Mouse (Mus musculus) left cerebral cortex, postnatal 4 days (tissue): Measurements from ENCODE around the gene Olfr645. TPM values are rescaled to one million over a fixed set of nuclear protein-coding genes. Genes with fewer than 3 reads are reported as not detected.

Source experiments
- DNase-seq: peaks from one replicate; pipeline ENCODE4 v3.0.0-alpha.2; 2022
- intact Hi-C: fragments of 180-260 bp; cut with DNase I; formaldehyde crosslinking; loops from one replicate; pipeline ENCODE4 v1.15.1; 2025
- total RNA-seq, 2 experiments: library from RNA; stranded (reverse); gene quantifications; 2 replicates each; pipeline ENCODE4 v1.2.3; 2021

The Olfr645 gene
- not detected for total RNA-seq

DNA sequence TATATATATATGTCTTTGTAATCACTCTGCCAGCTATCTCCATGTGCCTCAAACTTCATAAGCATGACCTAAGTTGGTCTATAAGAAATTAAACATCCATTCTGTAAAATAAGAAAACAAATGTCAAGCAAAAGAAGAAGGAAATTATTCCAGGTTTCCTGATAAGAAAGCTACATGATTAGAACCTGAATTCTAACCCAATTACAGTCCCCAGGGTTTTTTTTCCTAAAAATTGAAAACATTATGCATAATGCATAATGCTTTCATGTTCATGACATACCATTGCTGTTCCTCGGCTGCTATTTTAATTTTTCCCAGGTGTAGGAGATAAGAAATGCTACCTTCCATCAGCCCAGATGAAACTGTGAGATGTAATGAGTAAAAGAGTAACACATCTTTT lies at the start of gene Olfr645:
Gene Olfr645 (minus strand): TSS at position 101 of the 400 bp plus-strand sequence.
- intact Hi-C loops, result no loop called here
- no peak for DNase-seq

DNA sequence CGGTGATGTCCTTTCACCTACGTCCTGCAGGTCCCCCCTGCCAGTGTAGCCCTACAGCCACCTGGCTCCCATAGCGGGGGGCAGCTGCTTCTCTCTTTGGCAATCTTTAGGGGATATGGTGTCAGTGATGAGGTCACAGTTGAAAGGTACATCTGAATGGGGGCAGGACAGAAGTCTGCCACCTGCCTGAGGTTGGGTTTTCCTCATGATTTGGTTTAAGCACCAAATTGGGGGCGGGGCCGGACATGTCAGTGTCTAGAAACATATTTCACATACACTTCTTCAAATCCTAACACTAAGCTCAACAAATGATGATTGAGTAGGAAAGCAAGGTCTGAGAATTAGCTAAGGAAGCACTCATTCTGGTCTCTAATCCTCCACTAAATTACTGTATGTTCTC lies 44.5 kb upstream of the Olfr645 start, which contains the start of gene Ubqln5:
Gene Ubqln5 (minus strand): TSS at position 101 of the 400 bp plus-strand sequence.
- intact Hi-C loops, result no loop called here

DNA sequence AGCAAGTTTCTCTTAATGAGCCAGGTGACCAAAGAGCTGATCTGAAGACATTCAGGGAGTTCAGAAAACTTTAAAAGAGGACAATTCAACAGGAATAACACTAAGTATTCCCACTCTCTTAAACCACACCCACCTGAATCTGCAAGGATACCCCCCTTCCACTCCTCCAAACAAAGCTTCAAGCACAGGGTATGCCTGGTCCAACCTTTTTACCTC lies 19.4 kb upstream of the Olfr645 start, which contains the start of gene Olfr646:
Gene Olfr646 (plus strand): TSS at position 117 of the 216 bp plus-strand sequence.
- DNase-seq, result no peak
- intact Hi-C loops, result no loop called here

More for the DNA sequence above, 44.5 kb upstream of the Olfr645 start, which contains the start of gene Ubqln5:
- no peak for DNase-seq

DNA sequence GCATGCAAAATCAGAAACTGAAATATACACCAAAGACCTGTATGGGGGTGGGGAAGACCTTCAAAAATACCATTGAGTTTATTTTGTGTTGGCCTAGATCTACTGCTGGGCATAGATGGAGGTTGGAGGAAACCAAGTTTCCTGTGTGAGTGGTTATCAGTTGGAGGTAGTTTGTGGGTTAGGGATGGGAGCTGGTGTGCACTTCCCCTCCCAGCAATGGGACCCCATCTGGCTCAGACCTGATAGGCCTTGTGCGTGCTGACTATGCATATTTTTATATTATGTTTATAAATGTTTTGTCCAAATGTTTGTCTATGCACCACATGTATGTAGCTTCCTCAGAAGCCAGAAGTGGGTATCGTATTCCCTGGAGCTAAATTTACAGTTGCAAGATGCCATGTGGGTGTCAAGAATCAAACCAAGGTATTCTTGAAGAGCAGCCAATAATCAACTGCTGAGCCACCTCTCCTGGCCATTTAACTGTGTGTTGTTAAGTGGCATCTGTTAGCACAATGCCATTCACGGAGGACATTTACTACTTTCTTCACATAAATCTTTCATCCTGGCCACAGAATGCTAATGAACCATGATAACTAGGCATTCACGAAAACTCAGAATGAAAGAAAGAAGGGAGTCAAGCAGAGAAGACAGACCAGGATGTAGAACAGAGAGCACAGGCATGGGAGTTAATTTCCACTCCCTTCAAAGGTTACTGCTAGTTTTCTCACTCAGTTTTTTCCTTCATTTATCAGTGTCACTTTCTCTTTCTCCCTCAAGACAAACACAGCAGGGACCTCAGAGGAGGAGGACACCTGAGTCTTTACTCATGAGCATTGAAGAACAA lies 18.9 kb upstream of the Olfr645 start:
- no peak for DNase-seq
- intact Hi-C loops, result no loop called here

DNA sequence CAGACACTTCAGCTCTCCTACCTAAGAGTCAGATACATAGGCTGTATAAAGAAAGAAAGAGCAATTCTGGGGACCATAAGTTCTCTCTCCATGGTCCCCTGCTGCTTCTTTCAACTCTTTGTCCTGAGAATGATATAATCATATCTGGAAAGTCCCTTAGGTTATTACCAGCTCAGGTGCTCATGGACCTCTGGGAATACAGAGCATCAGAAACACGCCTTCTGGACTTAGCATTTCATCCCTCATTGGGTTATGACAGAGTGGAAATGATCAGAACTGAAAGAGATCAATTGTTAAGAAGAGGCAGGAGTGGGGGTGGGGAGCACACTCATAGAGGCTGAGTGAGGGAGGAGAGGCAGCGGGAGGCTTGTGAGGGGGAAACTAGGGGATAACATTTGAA lies 13.5 kb downstream of the Olfr645 start, which contains the start of gene Olfr644:
Gene Olfr644 (minus strand): TSS at position 101 of the 400 bp plus-strand sequence.
- intact Hi-C loops, result no loop called here
- DNase-seq, result no peak

DNA sequence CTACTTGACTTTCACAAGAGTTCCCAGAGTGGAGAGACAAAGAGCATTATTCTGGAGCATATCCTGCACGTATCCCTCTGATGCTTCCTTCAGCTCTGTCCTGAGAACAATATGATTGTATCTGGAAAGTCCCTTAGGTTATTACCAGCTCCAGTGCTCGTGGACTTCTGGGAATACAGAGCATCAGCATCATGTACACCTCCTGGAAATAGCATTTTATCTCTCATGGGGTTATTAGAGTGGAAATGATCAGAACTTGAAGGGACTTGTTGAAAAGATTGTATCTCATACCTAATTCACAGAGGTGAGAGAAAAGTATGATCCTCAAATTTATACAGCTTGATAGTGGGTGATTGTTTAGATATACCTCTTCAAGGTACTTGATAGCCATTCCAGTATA lies 23.9 kb downstream of the Olfr645 start, which contains the start of gene 4930516K23Rik:
Gene 4930516K23Rik (minus strand): TSS at position 101 of the 400 bp plus-strand sequence.
- intact Hi-C loops, result no loop called here
- DNase-seq, result no peak

DNA sequence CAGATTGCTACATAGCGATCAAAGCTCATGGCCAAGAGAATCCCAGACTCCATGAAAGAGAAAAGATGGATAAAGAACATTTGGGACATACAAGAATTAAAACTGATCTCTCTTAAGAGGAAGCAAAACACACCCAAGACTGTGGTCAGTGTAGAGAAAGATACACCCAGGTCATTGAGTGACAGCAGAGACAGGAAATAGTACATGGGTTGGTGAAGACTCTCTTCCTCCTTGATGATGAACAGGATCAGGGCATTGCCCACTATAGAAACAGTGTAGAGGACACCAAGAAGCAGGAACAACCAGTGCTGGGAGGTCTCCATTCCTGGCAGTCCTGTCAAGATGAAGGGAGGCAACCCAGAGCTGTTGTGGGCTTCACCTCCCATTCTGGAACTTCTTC lies 26.1 kb downstream of the Olfr645 start:
- no peak for DNase-seq
- intact Hi-C loops, result no loop called here

DNA sequence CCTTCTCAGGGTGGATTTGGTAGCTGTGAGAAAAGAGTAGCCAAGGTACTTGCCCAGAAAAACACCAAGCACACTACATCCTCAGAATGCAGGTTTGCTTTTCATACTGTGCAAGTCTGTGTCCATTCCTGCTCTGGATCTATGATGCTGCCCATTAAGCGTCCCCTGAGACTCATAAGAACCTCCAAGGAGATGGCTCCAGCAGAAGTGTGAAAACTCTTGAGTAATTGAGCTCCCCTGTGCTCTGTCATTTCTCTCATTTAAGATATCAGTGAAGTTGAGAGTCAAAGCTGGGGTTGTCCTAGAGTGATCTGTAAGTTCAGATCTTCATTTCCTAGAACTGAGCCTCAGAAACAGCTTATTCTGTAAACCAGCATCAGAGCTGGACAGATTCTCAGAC lies 32.7 kb downstream of the Olfr645 start, which contains the start of gene Olfr642:
Gene Olfr642 (minus strand): TSS at position 101 of the 400 bp plus-strand sequence.
- intact Hi-C loops, result no loop called here
- no peak for DNase-seq

DNA sequence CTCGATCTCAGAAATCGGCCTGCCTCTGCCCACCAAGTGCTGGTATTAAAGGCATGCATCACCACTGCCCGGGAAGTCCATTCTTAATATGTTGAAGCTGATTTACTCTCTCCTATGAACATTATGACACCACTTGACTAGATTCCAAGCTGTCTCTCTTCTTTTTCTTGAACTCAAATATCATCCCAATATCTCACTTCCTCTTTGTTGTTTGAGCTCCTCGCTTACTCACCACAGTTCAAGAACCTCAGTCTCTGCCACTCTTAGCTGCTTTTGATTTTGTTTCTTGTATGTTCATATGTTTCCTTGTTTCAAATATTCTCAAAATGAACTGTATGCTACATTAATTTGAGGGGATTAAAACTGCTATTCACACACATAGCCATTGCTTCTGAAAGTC lies 34.5 kb downstream of the Olfr645 start:
- intact Hi-C loops, result no loop called here
- DNase-seq, result no peak

DNA sequence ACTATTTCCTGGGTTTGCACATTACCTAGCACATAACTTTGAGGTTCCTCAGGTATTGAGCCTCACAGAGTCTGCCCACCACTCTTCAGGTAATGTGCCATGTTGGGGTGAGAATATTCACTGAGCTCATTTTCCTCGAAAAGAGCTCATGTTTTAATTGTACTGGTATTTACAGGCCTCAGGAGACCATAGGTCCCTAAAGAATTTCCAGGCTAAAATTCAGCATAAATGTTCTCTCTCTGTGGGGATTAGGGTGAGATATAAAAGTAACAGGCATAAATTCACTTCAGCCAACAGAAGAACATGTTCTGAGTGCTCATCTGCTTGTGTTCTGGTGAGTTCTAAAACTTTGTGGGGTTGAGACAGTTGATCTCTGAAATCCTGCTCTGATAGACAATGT lies 50.1 kb downstream of the Olfr645 start, which contains the start of gene Olfr641:
Gene Olfr641 (plus strand): TSS at position 301 of the 400 bp plus-strand sequence.
- intact Hi-C loops, result no loop called here
- no peak for DNase-seq

Other genes with a start within 250 kb of the Olfr645 start
- not detected for gene Hbb-bh2, start 244.9 kb downstream of the Olfr645 start, total RNA-seq
- gene Hbb-bh1, start 242.3 kb downstream of the Olfr645 start, total RNA-seq, result not detected
- gene Hbb-y, start 232.2 kb downstream of the Olfr645 start, total RNA-seq, result not detected
- not detected for gene Olfr66, start 199.2 kb downstream of the Olfr645 start, total RNA-seq
- not detected for gene Olfr64, start 191.0 kb downstream of the Olfr645 start, total RNA-seq
- gene Olfr65, start 182.0 kb downstream of the Olfr645 start, total RNA-seq, result not detected
- gene Olfr631, start 156.6 kb downstream of the Olfr645 start, total RNA-seq, result not detected
- not detected for gene Olfr632, start 151.1 kb downstream of the Olfr645 start, total RNA-seq
- not detected for gene Olfr633, start 141.0 kb downstream of the Olfr645 start, total RNA-seq
- gene Olfr635, start 114.3 kb downstream of the Olfr645 start, total RNA-seq, result under 1 TPM in 1 of 2 experiments, not detected in 1; 0.08 TPM
- not detected for gene Olfr638, start 86.7 kb downstream of the Olfr645 start, total RNA-seq
- gene Olfr639, start 68.2 kb downstream of the Olfr645 start, total RNA-seq, result under 1 TPM; 0.10 to 0.38 TPM
- gene Olfr640, start 59.9 kb downstream of the Olfr645 start, total RNA-seq, result not detected
- gene Olfr641, start 50.0 kb downstream of the Olfr645 start, total RNA-seq, result not detected
- not detected for gene Olfr642, start 32.8 kb downstream of the Olfr645 start, total RNA-seq
- gene 4930516K23Rik, start 24.0 kb downstream of the Olfr645 start, total RNA-seq, result not detected
- gene Olfr644, start 13.6 kb downstream of the Olfr645 start, total RNA-seq, result not detected
- not detected for gene Olfr646, start 19.4 kb upstream of the Olfr645 start, total RNA-seq
- gene Ubqln5, start 44.4 kb upstream of the Olfr645 start, total RNA-seq, result not detected
- not detected for gene Olfr643, start 51.9 kb upstream of the Olfr645 start, total RNA-seq
- gene Ubqln3, start 57.8 kb upstream of the Olfr645 start, total RNA-seq, result not detected
- gene Ubqlnl, start 65.1 kb upstream of the Olfr645 start, total RNA-seq, result not detected
- not detected for gene Olfm5, start 79.4 kb upstream of the Olfr645 start, total RNA-seq
- under 1 TPM; 0.38 to 0.46 TPM for gene Olfr648, start 97.9 kb upstream of the Olfr645 start, total RNA-seq
- gene Olfr649, start 110.5 kb upstream of the Olfr645 start, total RNA-seq, result not detected
- under 1 TPM; 0.24 to 0.28 TPM for gene Trim6, start 133.3 kb upstream of the Olfr645 start, total RNA-seq
- gene Trim34a, start 159.0 kb upstream of the Olfr645 start, total RNA-seq, result 1 to 10 TPM in 1 of 2 experiments, under 1 TPM in 1; 0.78 to 1.0 TPM
- under 1 TPM; 0.20 to 0.46 TPM for gene Trim5, start 202.6 kb upstream of the Olfr645 start, total RNA-seq
- 1 to 10 TPM; 1.4 to 2.3 TPM for gene Trim12a, start 230.0 kb upstream of the Olfr645 start, total RNA-seq
- not detected for gene Trim34b, start 244.0 kb upstream of the Olfr645 start, total RNA-seq